Mouse (Mus musculus) yolk sac, embryonic 10.5 days (tissue): ENCODE measurements at regions not wholly inside any gene's neighbourhood (a gene's known extent, or its start where the extent isn't known, plus 50 kb on each side); places are given as distances from the start of the nearest gene placed in this dataset.

ENCODE experiments used
- DNase-seq: peaks from one replicate; pipeline ENCODE4 v3.0.0-alpha.2; 2017; ENCODE audit warnings: low spot score

- no peak for DNase-seq
These were observed 322.9 kb downstream of the Epha7 start for GRCm38 (mm10) chr4:29135685-29136385.

DNA sequence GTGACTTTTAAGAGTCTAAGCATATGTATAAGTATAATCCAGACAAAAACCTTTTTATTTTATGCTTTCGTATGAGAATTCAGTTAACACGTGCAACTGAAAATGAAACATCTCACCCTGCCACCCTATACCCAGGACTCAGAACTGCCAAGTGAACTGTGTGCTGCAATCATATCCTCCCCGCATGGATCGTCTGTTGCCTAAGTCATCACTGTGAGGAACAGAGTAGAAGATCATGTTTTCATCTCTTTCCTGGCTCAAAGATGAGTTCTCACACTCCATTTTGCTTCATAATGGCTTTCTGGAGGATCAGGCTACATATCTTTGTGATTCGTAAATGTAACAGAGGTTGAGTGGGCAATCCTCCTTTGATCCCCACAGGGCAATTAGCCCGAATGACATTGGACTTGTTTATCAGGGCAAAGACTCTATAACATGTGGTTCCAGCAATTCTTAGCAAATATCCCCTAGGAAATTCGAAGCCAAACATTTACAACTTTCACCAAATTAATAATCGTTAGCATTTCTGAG lies 325.9 kb downstream of the Epha7 start:
- no peak for DNase-seq

GRCm38 (mm10) chr4:29143415-29143814 lies 330.5 kb downstream of the Epha7 start:
- DNase-seq, result no peak

DNA sequence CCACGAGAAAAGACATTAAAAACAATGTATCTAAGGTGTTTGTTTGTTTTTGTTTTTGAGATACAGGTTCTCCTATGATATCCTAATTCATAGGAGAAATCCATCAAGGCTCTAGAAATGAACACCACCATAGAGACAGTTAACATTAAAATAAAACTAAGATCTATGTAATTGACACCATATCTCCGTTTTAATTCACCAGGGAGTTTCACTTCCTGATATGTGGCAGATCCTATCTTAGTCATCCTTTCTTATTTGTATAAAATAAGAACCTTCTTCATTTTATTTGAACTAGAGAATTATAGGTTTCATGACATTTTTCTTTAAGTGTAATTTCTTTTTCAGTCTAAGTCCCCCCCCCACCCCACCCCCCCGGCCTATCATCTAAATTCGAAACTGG lies 332.3 kb downstream of the Epha7 start:
- no peak for DNase-seq

GRCm38 (mm10) chr4:29152134-29152867 lies 339.4 kb downstream of the Epha7 start:
- DNase-seq, result no peak

DNA sequence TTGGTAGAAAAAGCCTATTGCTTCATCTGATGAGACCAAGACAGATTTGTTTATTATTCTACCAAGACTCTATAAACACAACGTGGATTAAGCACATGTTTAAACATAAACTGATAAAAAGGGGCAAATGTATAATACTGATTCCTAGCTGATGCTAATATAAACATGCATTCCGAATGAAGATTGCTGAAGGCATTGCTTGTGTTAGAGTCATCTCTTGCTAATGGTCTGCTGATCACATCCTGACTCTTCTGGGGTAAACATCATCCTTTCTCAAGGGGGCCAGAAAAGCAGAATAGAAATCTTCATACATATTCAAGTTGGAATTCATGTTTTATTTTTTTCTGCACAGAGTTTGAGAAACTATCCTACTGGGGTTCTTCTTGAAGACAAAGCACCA lies 369.6 kb downstream of the Epha7 start:
- DNase-seq, result no peak

DNA sequence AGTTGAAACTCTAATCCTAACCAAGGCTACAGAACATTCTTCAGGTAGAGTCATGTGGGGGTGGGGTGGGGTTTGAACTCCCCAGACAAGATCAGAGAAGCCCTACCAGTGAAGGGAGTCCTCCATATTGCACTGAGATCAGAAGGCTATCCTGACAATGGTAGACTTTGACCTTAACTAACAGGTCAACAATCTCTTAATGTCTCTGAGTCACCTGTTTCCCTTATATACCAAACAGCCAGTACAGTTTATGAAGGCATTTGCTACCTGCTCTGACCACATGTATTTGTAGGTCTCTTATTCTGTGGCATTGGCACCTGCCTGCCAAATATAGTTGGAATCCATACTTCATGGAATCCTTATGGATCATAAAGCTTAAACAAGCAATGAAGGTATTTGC lies 370.5 kb downstream of the Epha7 start:
- no peak for DNase-seq

DNA sequence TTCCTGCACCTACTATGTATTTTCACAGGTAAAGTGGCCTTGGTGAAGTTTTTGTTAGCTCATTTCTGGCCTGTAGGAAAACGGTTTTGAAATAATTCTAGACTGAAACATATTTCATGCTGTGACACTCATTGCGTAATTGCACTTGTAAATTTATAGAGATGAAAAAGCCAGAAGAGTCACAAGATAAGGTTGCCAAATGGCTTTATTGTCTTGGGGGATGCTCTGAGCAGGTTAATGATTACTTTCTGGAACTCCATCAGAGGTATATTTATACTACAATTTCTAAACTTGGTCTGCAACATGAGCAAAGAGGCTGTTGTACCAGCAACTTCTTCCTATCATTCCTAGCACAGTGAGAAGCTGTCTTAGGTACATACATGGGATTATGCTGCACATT lies 370.9 kb downstream of the Epha7 start:
- no peak for DNase-seq

- no peak for DNase-seq
These were observed 388.0 kb downstream of the Epha7 start for GRCm38 (mm10) chr4:29200976-29201375.
